Mouse (Mus musculus) cerebellum, adult 2 months (tissue): Measurements from ENCODE around the gene Mex3d.

ENCODE experiments used
- CTCF ChIP-seq: fragments of 200-500 bp; IDR thresholded peaks from 2 replicates; pipeline ENCODE4 v1.5.1; 2011; ENCODE audit warnings: low read depth, mild to moderate bottlenecking, control low read depth, low read length, moderate library complexity, borderline replicate concordance; ENCODE audit not compliant: insufficient read depth
- POLR2A ChIP-seq: fragments of 200-500 bp; IDR thresholded peaks from 2 replicates; pipeline ENCODE4 v1.6.1; 2011; ENCODE audit warnings: low read length, control low read depth, borderline replicate concordance; ENCODE audit not compliant: insufficient read depth

DNA sequence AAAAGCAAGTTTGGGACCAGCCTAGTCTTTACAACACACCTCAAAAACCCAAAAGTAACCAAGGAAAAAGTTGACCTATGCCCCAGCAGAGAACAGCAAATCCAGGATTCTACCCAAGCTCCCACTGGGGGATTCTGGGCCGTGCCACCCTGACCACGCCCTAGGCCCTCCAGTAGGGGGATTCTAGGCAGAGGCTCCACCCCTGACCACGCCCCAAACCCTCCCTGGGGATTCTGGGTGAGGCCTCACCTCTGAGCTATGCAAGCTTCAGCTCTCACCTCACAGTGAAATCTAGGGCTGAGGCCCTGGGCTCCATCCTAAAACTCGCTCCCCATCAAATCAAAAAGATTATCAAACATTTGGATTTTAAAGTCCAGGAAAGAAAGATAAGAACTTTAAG lies 36.1 kb upstream of the Mex3d start:
- TF ChIP-seq CTCF (no peak), POLR2A (no peak)
